Mouse (Mus musculus) liver, embryonic 11.5 days (tissue): Measurements from ENCODE around the gene Ptgis. TPM values are rescaled to one million over a fixed set of nuclear protein-coding genes. Genes with fewer than 3 reads are reported as not detected.

Source experiments
- ATAC-seq: fragments of 200-750 bp; cut with Nextera tagmentation; replicated peaks from 2 replicates; pipeline ENCODE4 v1.8.0; 2017; ENCODE audit warnings: moderate number of reproducible peaks, mild to moderate bottlenecking, moderate TSS enrichment, moderate library complexity; ENCODE audit not compliant: low FRiP score
- DNase-seq: peaks from one replicate; pipeline ENCODE4 v3.0.0-alpha.2; 2017; ENCODE audit warnings: low spot score
- H3K27ac ChIP-seq: fragments of 300-500 bp; sonication (generic); 2 replicates; pipeline ENCODE4 v1.5.1; 2014; ENCODE audit warnings: mild to moderate bottlenecking, low read depth, low read length, control low read depth
- H3K27me3 ChIP-seq: fragments of 300-500 bp; sonication (generic); replicated peaks from 2 replicates; pipeline ENCODE4 v1.6.1; 2014; ENCODE audit warnings: low read length, mixed read lengths; ENCODE audit not compliant: control insufficient read depth, insufficient read depth
- H3K36me3 ChIP-seq: fragments of 300-500 bp; sonication (generic); 2 replicates; pipeline ENCODE4 v1.6.1; 2014; ENCODE audit warnings: mild to moderate bottlenecking, low read length, moderate library complexity, mixed read lengths; ENCODE audit not compliant: control insufficient read depth, insufficient read depth
- H3K4me1 ChIP-seq: fragments of 300-500 bp; sonication (generic); replicated peaks from 2 replicates; pipeline ENCODE4 v1.6.1; 2014; ENCODE audit warnings: low read length, mixed read lengths; ENCODE audit not compliant: control insufficient read depth, insufficient read depth
- H3K4me2 ChIP-seq: fragments of 300-500 bp; sonication (generic); 2 replicates; pipeline ENCODE4 v1.6.1; 2014; ENCODE audit warnings: mild to moderate bottlenecking, control low read depth, moderate library complexity
- H3K4me3 ChIP-seq: fragments of 300-500 bp; sonication (generic); 2 replicates; pipeline ENCODE4 v1.5.1; 2014; ENCODE audit warnings: low read depth, low read length, control low read depth
- H3K9ac ChIP-seq: fragments of 300-500 bp; sonication (generic); 2 replicates; pipeline ENCODE4 v1.6.1; 2014; ENCODE audit warnings: low read depth, low read length, control low read depth
- H3K9me3 ChIP-seq: fragments of 300-500 bp; sonication (generic); 2 replicates; pipeline ENCODE4 v1.6.1; 2016; ENCODE audit warnings: low read length, inconsistent platforms, mixed read lengths; ENCODE audit not compliant: control insufficient read depth
- WGBS: fragments of 180-500 bp; shearing (Covaris S2); extraction: QIAGEN DNeasy Blood & Tissue Kit; methylation state at CpG from one replicate; pipeline ENCODE4 v1.1.7; 2014; 5-methylcytosine and 5-hydroxymethylcytosine counted together
- polyA plus RNA-seq: library from polyadenylated mRNA; unstranded; fragments of >200 nt; fragmentation: Nextera tagmentation; extraction: Ambion mirVana; gene quantifications from 2 replicates; pipeline ENCODE4 v1.2.1, GENCODE M21; 2014

The Ptgis gene
- polyA plus RNA-seq, 1 experiment from 2014 or later: 7.7 TPM

DNA sequence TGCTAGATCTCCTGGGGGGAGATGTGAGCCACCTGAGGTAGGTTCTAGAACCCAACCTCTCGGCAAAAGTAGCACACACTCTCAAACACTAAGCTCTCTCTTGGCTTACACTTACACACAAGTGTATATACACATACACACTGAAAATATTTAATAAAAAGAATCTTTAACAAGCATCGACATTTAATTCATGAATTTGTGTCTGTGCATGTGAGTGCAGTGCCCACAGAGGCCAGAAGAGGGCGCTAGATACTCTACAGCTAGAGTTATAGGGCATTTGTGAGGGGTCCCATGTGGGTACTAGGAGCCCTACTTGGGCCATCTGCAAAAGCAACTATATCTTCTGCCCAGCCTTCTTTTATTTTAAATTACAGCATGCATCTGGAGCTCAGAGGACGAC, 4.5 kb upstream of the Ptgis start:
- 70% methylated on average over 4 of the region's 4 CpGs for WGBS
- peaks cover 3% of the 10 kb centered on the region; the same call in 1 of the 2 replicates for H3K4me1 ChIP-seq
- no peaks in the 10 kb centered on the region for H3K36me3 ChIP-seq
- DNase-seq (no peak), ATAC-seq (no peak)
- peaks cover 13% of the 10 kb centered on the region for H3K27me3 ChIP-seq
- H3K4me2 ChIP-seq: no peak overlapping the region
- 0 out of 2 replicates have a peak, but pooled peaks cover 2% of the 10 kb centered on the region for H3K9me3 ChIP-seq
- no peak overlapping the region for H3K9ac ChIP-seq
- H3K4me3 ChIP-seq: no peak overlapping the region
- H3K27ac ChIP-seq: no peak overlapping the region

DNA sequence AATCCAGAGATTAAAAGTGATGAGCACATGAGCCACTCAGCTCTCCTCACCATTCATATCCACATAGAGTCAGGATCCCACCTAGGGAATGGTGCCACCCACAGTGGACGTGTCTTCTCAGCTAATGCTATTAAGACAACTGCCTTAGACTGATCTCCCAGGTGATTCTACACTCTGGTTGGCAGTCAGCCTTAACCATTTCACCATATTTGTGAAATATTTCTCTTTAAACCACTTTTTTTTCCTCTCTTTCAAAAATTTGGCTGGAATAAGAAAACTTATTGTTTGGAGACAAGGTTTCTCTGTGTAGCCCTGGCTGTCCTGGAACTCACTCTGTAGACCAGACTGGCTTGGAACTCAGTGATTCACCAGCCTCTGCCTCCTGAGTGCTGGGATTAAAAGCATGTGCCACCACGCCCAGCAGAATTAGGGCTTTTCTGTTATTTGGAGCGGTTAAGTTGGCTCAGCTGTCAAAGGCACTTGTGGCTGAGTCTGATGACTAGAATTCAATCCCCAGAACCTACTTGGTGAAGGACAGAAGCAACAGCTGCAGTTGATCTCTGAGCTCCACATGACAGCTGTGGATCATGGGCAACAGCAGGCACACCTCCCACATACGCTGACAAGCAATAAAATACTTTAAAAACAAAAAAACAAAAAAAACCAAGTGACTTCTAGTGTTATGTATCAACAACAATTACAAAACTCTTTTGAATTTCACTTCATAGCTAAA, 3.6 kb upstream of the Ptgis start:
- H3K4me2 ChIP-seq: no peak overlapping the region
- H3K4me3 ChIP-seq: no peak overlapping the region
- H3K27ac ChIP-seq: no peak overlapping the region
- peaks cover 3% of the 10 kb centered on the region; the same call in 1 of the 2 replicates for H3K4me1 ChIP-seq
- WGBS: 83% methylated on average over 4 of the region's 4 CpGs
- ATAC-seq: no peak
- peaks cover 22% of the 10 kb centered on the region for H3K27me3 ChIP-seq
- H3K36me3 ChIP-seq: no peaks in the 10 kb centered on the region
- no peak for DNase-seq
- 0 out of 2 replicates have a peak, but pooled peaks cover 2% of the 10 kb centered on the region for H3K9me3 ChIP-seq
- no peak overlapping the region for H3K9ac ChIP-seq

DNA sequence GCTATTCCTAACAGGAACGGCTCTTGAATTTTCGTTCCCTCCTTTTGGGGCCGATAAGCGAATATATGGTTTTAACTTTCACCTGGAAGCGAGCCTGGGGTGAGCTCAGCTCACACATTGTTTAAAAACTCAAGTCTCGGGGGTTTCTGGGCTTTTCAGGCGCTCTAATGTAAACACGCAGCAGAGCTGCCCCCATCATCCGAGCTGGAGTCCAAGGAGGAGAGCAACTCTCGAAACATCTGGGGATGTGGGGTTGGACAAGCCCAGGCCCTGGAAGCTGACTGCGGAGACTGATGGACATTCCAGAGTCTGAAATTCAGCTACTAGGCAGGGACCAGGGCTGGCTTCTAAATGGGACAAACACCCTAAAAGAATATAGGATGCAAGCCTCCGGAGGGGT, 1.1 kb downstream of the Ptgis start:
- Histone ChIP-seq H3K9me3 (no peaks in the 10 kb centered on the region), H3K27me3 (peaks cover 30% of the 10 kb centered on the region), H3K27ac (no peak overlapping the region), H3K4me2 (peak overlapping the region; percentile 61), H3K4me3 (0 out of 2 replicates have a peak overlapping the region, but pooled peaks have one; percentile 12), H3K9ac (no peak overlapping the region), H3K36me3 (no peaks in the 10 kb centered on the region), H3K4me1 (peaks cover 7% of the 10 kb centered on the region; the same call in 1 of the 2 replicates)
- DNase-seq: no peak
- WGBS: 32% methylated on average over 12 of the region's 12 CpGs
- ATAC-seq: no peak

DNA sequence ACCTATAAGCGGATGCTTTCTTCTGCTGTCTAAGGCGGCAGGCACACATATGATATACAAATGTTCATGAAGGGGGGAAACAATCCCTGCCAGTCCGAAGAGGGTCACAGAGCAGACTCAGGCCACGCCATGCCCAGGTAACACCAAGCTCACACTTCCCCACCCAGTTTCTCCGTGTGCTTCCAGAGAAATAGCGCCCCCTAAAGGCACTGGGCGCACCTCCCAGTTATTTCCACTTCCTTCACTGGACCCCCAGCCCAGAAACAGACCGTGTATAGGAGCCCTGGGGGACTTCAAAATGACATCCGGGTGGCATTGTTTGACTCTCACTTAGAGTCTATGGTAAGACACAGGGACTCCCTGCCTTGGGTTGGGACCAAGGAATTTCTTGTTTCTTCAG, 3.2 kb downstream of the Ptgis start:
- DNase-seq (no peak), ATAC-seq (no peak)
- H3K27ac ChIP-seq: no peak overlapping the region
- no peak overlapping the region for H3K4me2 ChIP-seq
- H3K4me3 ChIP-seq: no peak overlapping the region
- 74% methylated on average over 9 of the region's 9 CpGs for WGBS
- H3K9me3 ChIP-seq: no peaks in the 10 kb centered on the region
- H3K4me1 ChIP-seq: peaks cover 9% of the 10 kb centered on the region
- peaks cover 30% of the 10 kb centered on the region for H3K27me3 ChIP-seq
- H3K9ac ChIP-seq: no peak overlapping the region
- no peaks in the 10 kb centered on the region for H3K36me3 ChIP-seq

DNA sequence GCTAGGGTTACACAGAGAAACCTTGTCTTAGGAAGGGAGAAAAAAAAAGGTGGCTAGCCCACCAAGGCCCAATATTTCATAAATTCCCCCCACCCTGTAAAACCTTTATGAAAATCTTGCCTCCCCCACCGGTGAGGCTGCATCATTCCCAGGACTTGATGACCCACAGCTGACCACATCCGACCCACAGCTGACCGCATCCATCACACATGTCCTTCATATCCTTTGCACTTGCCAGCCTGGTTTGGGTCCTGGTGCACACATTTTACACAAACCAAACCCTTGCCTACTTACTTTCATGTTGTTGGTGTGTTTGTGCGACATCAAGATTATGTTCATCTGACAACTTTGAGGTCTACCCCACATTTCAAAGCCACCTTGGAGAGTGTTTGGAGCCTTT, 4.2 kb downstream of the Ptgis start:
- H3K9ac ChIP-seq: no peak overlapping the region
- DNase-seq (no peak), ATAC-seq (no peak)
- H3K4me1 ChIP-seq: peaks cover 9% of the 10 kb centered on the region
- H3K27me3 ChIP-seq: peaks cover 28% of the 10 kb centered on the region
- no peak overlapping the region for H3K4me3 ChIP-seq
- H3K27ac ChIP-seq: no peak overlapping the region
- H3K4me2 ChIP-seq: no peak overlapping the region
- 90% methylated on average over 4 of the region's 4 CpGs for WGBS
- H3K36me3 ChIP-seq: no peaks in the 10 kb centered on the region
- no peaks in the 10 kb centered on the region for H3K9me3 ChIP-seq

DNA sequence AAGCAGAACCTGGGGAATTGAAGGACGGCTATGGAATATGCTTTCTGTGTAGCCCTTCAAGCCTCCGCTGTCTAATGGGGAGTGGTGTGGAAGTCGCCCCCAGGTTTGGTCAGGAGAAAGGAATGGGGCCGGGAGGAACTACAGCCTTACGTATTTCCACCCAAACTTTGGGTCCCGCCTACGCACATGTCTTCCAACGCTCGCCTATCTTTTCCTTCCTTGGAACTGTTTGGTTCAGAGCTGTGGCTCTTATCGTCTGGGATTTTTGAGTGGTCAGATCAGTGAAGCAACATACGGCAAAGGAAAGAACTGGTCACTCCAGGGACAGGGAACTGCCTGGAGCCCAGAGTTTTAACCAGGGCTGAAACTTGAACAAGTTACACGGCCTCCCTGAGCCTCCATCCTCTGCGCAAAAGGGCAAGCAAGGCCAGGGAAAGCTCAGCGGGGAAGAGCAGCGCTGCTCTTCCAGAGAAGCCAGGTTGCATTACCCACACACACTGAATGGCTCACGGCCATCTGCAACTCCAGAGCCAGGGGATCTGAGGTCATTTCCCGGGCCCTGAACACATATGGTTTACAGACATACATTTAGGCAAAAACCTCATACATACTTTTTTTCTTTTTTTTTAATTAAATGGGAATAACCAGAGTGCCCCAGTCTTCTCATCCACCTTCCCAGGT, 4.9 kb downstream of the Ptgis start:
- ATAC-seq (no peak), DNase-seq (no peak)
- H3K9ac ChIP-seq: no peak overlapping the region
- H3K27me3 ChIP-seq: peaks cover 24% of the 10 kb centered on the region
- WGBS: 62% methylated on average over 17 of the region's 17 CpGs
- H3K4me1 ChIP-seq: peaks cover 10% of the 10 kb centered on the region
- H3K9me3 ChIP-seq: no peaks in the 10 kb centered on the region
- H3K4me3 ChIP-seq: no peak overlapping the region
- no peak overlapping the region for H3K27ac ChIP-seq
- H3K4me2 ChIP-seq: no peak overlapping the region
- no peaks in the 10 kb centered on the region for H3K36me3 ChIP-seq

DNA sequence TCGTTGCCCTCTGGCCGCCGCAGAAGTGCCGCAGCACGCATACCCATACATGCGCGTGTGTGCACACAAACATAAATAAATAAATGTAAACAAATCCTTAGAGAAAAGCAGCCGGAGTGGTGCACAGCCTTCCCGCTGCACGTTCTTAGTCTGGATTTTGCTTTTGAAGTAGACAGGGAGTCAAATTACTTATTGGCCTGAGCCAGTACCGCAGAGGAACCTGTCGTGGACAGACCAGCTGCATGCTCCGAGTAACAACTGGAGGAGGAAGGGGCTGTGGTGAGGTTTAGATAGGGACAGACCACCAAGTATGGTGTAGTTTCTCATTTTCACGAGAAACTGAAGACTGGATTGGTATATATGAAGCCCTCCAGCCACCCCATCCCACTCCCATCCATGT, 6.6 kb downstream of the Ptgis start:
- H3K9me3 ChIP-seq: no peaks in the 10 kb centered on the region
- peaks cover 10% of the 10 kb centered on the region for H3K4me1 ChIP-seq
- 59% methylated on average over 14 of the region's 14 CpGs for WGBS
- H3K9ac ChIP-seq: no peak overlapping the region
- no peak overlapping the region for H3K4me2 ChIP-seq
- H3K36me3 ChIP-seq: no peaks in the 10 kb centered on the region
- DNase-seq: no peak
- no peak overlapping the region for H3K27ac ChIP-seq
- peaks cover 7% of the 10 kb centered on the region for H3K27me3 ChIP-seq
- no peak overlapping the region for H3K4me3 ChIP-seq
- ATAC-seq: no peak

DNA sequence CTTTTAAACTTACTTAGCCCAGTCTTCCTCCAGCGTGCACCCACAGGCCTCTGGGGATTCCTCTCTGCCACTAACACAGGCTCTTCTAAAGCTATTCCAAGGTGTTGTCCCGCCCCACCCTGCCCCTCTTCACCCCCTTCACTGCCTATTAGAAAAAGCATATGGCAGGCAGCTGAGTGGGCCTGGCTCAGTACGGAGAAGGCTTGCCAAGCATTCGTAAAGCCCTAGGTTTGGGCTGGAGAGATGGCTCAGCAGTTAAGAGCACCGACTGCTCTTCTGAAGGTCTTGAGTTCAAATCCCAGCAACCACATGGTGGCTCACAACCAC, 7.4 kb downstream of the Ptgis start:
- Histone ChIP-seq H3K9ac (no peak overlapping the region), H3K9me3 (no peaks in the 10 kb centered on the region)
- WGBS: 78% methylated on average over 5 of the region's 5 CpGs

More for the DNA sequence above, 7.4 kb downstream of the Ptgis start:
- DNase-seq: no peak
- Histone ChIP-seq H3K27ac (no peak overlapping the region), H3K4me2 (no peak overlapping the region), H3K4me1 (peaks cover 6% of the 10 kb centered on the region), H3K4me3 (no peak overlapping the region), H3K27me3 (no peaks in the 10 kb centered on the region), H3K36me3 (no peaks in the 10 kb centered on the region)
- ATAC-seq: no peak
